Mouse (Mus musculus): ENCODE results near the gene Sirt3. TPM values are rescaled to one million over a fixed set of nuclear protein-coding genes. Genes with fewer than 3 reads are reported as not detected.

Gene Sirt3
- polyA plus RNA-seq, 1 experiment = 17.9 TPM

DNA sequence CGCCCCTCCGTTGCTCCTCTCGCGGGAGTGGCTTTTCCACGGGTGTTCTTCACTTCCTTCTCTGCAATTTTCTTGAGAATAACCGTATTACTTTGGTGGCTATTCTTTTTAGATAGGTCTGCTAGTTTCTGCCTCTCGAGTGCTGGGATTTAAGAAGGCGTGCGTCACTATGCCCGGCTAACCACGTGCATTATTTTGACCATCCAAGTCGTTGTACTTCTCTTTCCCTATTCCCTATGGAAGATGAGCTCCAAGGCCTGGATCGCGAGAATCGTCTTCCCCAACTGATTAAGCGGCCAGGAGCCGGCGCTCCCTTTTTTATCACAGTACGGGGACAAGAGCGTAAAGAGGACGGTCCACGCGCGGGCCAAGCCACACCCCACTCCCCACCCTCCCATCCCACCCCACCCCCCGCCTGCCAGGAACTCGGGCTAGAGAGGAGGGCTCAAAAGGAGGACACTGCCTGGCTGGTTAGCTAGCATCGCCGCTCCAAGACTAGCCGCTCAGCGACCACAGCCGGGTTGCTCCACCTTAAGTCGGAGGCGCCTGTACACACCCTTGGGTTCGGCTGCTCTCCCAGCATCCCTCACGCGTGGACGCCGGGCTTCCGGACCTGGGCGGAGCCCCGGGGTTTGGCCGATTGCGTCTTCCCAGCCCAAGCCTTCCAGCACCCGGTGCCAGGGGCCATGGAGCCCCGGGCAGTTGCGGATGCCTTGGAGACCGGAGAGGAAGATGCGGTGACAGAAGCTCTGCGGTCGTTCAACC is 25.1 kb downstream of the Sirt3 start, which contains the start of gene Ric8a:
Ric8a (plus strand) TSS at position 173 of the 765 bp plus-strand sequence.
- peak within 1 kb of the TSS; percentile 85 for H3K9ac ChIP-seq (ENCODE audit: low read depth, poor library complexity, severe bottlenecking)
- peaks cover 32% of the 10 kb centered on the region for H3K36me3 ChIP-seq (ENCODE audit: control insufficient read depth, insufficient read depth, low read length, poor library complexity, severe bottlenecking)
- H3K27me3 ChIP-seq (ENCODE audit: control insufficient read depth, insufficient read depth, low read length, poor library complexity, severe bottlenecking) = no peaks in the 10 kb centered on the region
- peak within 1 kb of the TSS; percentile 20 for H3K27ac ChIP-seq (ENCODE audit: insufficient read depth, low read length)
- TF ChIP-seq POLR2A (IDR thresholded peaks at IDR 0.05; ENCODE audit: insufficient read depth, low read length) (no peak), EP300 (IDR thresholded peaks at IDR 0.05; ENCODE audit: insufficient read depth, low read depth, low read length) (no peak), CTCF (IDR thresholded peaks at IDR 0.05; ENCODE audit: low read depth, low read length) (no peak)
- H3K4me3 ChIP-seq (ENCODE audit: low read depth, low read length) = peak within 1 kb of the TSS; percentile 84
- H3K9me3 ChIP-seq (replicated peaks; ENCODE audit: control insufficient read depth, insufficient read depth, low read length, poor library complexity, severe bottlenecking) = no peaks in the 10 kb centered on the region
- peaks cover 3% of the 10 kb centered on the region for H3K4me1 ChIP-seq (ENCODE audit: control insufficient read depth, insufficient read depth, low read length)

DNA sequence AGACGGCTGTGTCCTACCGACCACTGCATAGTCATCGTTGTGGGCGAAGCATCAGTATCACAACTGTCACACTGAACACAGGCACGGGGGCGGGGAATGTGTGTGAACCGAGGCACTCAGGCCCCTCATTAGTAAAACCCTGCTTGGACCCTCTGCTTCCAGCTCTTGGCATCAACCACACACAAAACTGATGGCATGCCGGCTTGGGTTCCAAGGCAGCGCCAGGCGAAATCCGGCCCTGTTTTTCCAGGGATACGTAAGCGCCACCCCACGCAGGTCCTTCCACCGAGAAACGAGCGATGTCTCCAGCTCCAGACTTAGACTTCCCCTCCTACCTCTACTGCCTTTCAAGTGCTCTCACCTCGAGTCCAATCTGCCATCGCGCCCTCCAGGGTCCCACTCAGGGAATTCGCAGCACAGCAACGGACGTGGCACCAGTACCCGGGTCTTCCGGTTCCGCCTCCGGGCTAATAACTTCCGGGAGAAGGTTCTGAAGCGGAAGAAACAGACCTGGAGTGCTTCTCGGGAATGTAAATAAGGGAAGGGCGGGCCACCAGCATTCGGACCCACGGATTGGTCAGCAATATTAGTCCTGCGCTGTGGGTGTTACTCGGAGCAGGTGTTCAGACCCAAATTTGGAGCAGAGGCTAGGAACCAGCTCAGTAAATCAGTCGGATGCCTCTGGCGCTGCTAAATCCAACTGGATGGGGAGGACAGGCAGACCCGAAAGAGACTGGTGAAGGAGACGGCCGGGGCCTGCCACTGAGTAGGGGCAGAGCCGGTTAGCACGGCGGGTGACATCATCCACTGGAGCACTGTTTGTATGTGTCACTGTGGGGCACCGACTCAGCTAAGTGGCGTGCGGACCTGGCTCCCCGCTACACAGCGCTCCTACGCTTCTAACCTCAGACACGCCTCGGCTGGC is 26.0 kb downstream of the Sirt3 start, which contains the start of gene Gm45785:
Gm45785 (minus strand) TSS at position 472 of the 925 bp plus-strand sequence.
- Histone ChIP-seq H3K27me3 (ENCODE audit: control insufficient read depth, insufficient read depth, low read length, poor library complexity, severe bottlenecking) (no peaks in the 10 kb centered on the region), H3K36me3 (ENCODE audit: control insufficient read depth, insufficient read depth, low read length, poor library complexity, severe bottlenecking) (peaks cover 24% of the 10 kb centered on the region), H3K27ac (ENCODE audit: insufficient read depth, low read length) (peak within 1 kb of the TSS; percentile 20), H3K4me3 (ENCODE audit: low read depth, low read length) (peak within 1 kb of the TSS; percentile 84), H3K9ac (ENCODE audit: low read depth, poor library complexity, severe bottlenecking) (peak within 1 kb of the TSS; percentile 85), H3K4me1 (ENCODE audit: control insufficient read depth, insufficient read depth, low read length) (peaks cover 3% of the 10 kb centered on the region), H3K9me3 (replicated peaks; ENCODE audit: control insufficient read depth, insufficient read depth, low read length, poor library complexity, severe bottlenecking) (no peaks in the 10 kb centered on the region)
- TF ChIP-seq CTCF (IDR thresholded peaks at IDR 0.05; ENCODE audit: low read depth, low read length) (no peak), EP300 (IDR thresholded peaks at IDR 0.05; ENCODE audit: insufficient read depth, low read depth, low read length) (no peak), POLR2A (IDR thresholded peaks at IDR 0.05; ENCODE audit: insufficient read depth, low read length) (peak; percentile 39)

DNA sequence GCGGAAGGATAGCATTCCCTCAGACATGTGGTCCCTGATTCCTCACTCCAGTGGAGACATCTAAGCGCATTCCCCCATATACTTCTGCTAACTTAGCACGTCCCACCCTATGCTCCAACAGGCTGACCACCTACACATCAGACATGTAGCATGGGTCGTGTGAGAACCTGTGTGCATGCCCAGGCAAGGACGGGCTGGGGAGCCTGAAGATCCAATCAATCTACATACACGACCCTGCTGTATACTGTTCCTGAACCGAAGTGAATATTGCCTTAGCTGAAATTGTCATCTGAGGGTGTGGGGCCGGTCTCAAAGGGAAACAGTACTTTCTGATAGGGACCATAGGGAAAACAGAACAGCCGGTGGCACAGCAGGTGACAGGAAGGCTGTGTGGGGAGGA is 26.9 kb downstream of the Sirt3 start:
- H3K27me3 ChIP-seq (ENCODE audit: control insufficient read depth, insufficient read depth, low read length, poor library complexity, severe bottlenecking) = no peaks in the 10 kb centered on the region
- peak overlapping the region; percentile 84 for H3K4me3 ChIP-seq (ENCODE audit: low read depth, low read length)
- peaks cover 16% of the 10 kb centered on the region for H3K36me3 ChIP-seq (ENCODE audit: control insufficient read depth, insufficient read depth, low read length, poor library complexity, severe bottlenecking)
- no peak for TF ChIP-seq CTCF (IDR thresholded peaks at IDR 0.05; ENCODE audit: low read depth, low read length)
- no peak for TF ChIP-seq POLR2A (IDR thresholded peaks at IDR 0.05; ENCODE audit: insufficient read depth, low read length)
- no peaks in the 10 kb centered on the region for H3K9me3 ChIP-seq (replicated peaks; ENCODE audit: control insufficient read depth, insufficient read depth, low read length, poor library complexity, severe bottlenecking)
- H3K9ac ChIP-seq (ENCODE audit: low read depth, poor library complexity, severe bottlenecking) = peak overlapping the region; percentile 85
- H3K4me1 ChIP-seq (ENCODE audit: control insufficient read depth, insufficient read depth, low read length) = peaks cover 3% of the 10 kb centered on the region
- 0 out of 2 replicates have a peak overlapping the region, but pooled peaks have one; percentile 1 for H3K27ac ChIP-seq (ENCODE audit: insufficient read depth, low read length)

DNA sequence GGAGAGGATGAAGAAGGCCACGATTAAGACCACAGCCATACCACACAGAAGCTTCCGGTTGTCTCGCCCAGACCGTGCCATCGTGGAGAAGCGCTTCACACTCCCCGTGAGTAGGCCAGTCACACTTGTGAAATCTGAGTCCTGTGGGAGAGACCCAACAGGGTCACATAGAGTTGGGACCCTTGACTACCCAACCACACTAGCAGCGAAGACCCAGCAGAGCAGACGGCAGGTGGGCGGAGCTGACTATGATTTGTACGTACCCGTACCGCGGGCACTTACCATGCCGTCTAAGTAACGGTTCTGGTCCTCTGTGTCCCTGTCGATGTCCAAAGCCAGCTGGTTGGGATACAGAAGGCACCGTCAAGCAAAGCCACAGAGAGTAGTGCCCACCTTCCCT is 27.6 kb downstream of the Sirt3 start:
- Histone ChIP-seq H3K9ac (ENCODE audit: low read depth, poor library complexity, severe bottlenecking) (no peak overlapping the region), H3K9me3 (replicated peaks; ENCODE audit: control insufficient read depth, insufficient read depth, low read length, poor library complexity, severe bottlenecking) (no peaks in the 10 kb centered on the region), H3K27me3 (ENCODE audit: control insufficient read depth, insufficient read depth, low read length, poor library complexity, severe bottlenecking) (no peaks in the 10 kb centered on the region), H3K4me1 (ENCODE audit: control insufficient read depth, insufficient read depth, low read length) (peaks cover 3% of the 10 kb centered on the region), H3K36me3 (ENCODE audit: control insufficient read depth, insufficient read depth, low read length, poor library complexity, severe bottlenecking) (peaks cover 13% of the 10 kb centered on the region; the same call in 1 of the 2 replicates), H3K27ac (ENCODE audit: insufficient read depth, low read length) (no peak overlapping the region), H3K4me3 (ENCODE audit: low read depth, low read length) (no peak overlapping the region)
- no peak for TF ChIP-seq EP300 (IDR thresholded peaks at IDR 0.05; ENCODE audit: insufficient read depth, low read depth, low read length)
- no peak for TF ChIP-seq POLR2A (IDR thresholded peaks at IDR 0.05; ENCODE audit: insufficient read depth, low read length)
- TF ChIP-seq CTCF (IDR thresholded peaks at IDR 0.05; ENCODE audit: low read depth, low read length) = no peak

DNA sequence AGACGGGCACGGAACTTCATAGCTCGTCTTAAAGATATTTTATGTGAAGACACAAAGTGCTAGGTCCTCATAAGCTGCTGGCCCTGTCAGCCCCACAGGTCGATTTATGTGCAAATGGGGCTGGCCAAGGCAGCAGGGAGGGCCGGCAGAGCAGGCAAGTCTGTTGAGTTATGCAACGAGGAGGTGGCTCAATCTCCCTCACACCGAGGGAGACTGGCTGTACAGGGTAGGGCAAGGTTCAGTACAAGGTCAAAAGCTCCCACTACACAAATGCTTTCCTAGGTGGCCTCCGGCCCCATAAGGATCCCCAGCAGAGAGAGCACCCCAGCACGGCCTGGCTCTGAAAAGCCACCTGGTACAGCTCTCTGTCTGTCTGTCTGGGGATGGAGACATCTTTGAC is 28.7 kb downstream of the Sirt3 start:
- TF ChIP-seq POLR2A (IDR thresholded peaks at IDR 0.05; ENCODE audit: insufficient read depth, low read length) = no peak
- TF ChIP-seq CTCF (IDR thresholded peaks at IDR 0.05; ENCODE audit: low read depth, low read length) = no peak
- TF ChIP-seq EP300 (IDR thresholded peaks at IDR 0.05; ENCODE audit: insufficient read depth, low read depth, low read length) = no peak
- H3K4me3 ChIP-seq (ENCODE audit: low read depth, low read length) = no peak overlapping the region
- no peaks in the 10 kb centered on the region for H3K9me3 ChIP-seq (replicated peaks; ENCODE audit: control insufficient read depth, insufficient read depth, low read length, poor library complexity, severe bottlenecking)
- no peaks in the 10 kb centered on the region for H3K4me1 ChIP-seq (ENCODE audit: control insufficient read depth, insufficient read depth, low read length)
- H3K27ac ChIP-seq (ENCODE audit: insufficient read depth, low read length) = no peak overlapping the region
- H3K27me3 ChIP-seq (ENCODE audit: control insufficient read depth, insufficient read depth, low read length, poor library complexity, severe bottlenecking) = no peaks in the 10 kb centered on the region
- H3K36me3 ChIP-seq (ENCODE audit: control insufficient read depth, insufficient read depth, low read length, poor library complexity, severe bottlenecking) = peaks cover 10% of the 10 kb centered on the region; the same call in 1 of the 2 replicates
- H3K9ac ChIP-seq (ENCODE audit: low read depth, poor library complexity, severe bottlenecking) = no peak overlapping the region
